Mouse (Mus musculus) forelimb bud, embryonic 11.5 days (tissue): ENCODE measurements around the gene Bub3.

Source experiments
- DNase-seq: peaks from one replicate; pipeline ENCODE4 v3.0.0-alpha.2; 2012; ENCODE audit warnings: low read depth, low spot score

Bub3 gene

GRCm38 (mm10) chr7:131559986-131560696 is at the start of gene Bub3:
TSS of gene Bub3 (plus strand) at chr7:131560222.
- DNase-seq = peak; percentile 93

DNA sequence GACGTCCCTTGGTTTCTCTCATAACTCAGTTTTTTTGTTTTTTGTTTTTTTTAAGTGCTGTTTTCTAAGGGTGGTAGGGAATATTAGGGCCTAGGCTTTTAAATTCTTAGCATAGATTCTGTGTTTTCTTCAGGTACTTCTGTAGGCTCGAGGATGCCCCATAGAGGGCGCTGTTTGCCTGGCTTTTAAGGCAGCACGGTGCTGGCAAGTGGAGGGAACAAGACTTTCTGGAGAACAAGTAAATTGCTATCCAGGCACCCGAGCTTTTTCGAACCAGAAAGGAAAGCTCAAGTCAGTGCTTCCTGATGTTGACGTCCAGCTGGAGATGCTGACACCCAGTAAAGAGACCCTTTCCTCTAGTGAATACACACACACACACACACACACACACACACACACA is 20.0 kb upstream of the Bub3 start:
- DNase-seq = peak; percentile 89

DNA sequence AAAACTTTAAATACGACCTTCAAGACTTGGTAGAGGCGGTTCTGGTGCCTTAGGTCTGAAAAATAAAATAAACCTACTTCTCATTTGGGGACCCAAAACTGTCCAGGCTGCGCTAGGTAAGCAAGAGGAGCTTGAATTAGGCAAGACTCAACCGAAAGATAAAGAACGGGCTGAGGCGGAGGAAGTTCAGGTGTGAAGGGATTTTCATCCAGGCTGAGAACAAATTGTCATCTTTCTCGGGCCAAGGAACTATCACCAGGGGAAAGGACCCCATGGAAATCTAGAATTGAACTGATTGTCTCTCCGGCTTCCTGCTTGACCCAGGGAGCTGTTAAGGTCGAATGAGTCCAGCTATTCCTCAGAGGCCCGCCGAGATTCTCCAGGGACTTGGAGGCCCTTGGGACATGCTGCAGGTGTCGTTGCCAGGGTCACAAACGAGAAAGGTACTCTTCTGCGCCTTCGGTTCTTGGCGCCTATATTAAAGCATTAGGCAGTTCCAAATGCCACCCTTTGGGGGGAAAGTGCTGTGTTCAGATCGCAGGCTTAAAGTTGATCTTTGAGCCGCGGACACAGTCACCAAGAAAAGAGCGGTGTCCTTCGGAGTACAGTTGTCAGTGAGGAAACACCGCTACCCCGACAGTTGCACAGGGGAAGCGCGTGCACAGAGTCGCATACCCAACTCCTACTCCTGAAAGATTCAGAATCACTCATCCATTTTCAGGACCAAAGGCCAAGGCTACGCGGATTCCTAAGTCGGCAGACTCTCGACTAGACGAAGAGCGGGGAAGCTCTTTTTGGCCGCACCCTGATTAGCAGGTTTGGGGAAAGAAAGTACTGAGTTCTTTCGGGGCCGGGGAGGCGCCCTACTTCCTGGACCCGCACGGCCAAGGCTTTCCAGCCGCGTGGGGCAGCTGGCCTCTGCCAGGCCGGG is 18.6 kb upstream of the Bub3 start:
- DNase-seq = no peak

GRCm38 (mm10) chr7:131542115-131542871 is 17.7 kb upstream of the Bub3 start, which contains the start of gene Hmx3:
TSS of gene Hmx3 (plus strand) at chr7:131542867.
- no peak for DNase-seq

DNA sequence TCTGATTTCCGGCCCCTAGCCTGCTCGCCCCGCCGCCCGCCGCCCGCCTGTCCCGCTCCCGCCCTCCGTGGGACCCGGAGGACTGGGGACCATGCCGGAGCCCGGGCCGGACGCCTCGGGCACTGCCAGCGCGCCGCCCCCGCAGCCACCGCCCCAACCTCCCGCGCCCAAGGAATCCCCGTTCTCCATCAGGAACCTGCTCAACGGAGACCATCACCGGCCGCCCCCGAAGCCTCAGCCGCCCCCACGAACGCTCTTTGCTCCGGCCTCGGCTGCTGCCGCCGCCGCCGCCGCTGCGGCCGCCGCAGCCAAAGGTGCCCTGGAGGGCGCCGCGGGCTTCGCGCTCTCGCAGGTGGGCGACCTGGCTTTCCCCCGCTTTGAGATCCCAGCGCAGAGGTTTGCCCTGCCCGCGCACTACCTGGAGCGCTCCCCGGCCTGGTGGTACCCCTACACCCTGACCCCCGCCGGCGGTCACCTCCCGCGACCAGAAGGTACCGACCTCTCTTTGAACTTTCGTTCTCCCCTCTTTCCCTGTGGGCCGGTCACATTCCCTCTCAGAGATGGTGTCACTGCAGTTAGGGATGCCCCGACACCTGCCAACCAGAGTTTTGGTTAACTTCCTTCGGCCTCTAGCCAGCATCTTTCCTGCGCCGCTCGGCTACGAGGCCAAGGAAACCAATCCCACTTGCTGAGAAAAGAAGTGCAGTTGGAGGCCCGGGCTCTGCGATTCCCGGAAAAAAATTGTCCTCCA is 17.0 kb upstream of the Bub3 start:
- DNase-seq = no peak

GRCm38 (mm10) chr7:131543623-131544481 is 16.2 kb upstream of the Bub3 start:
- no peak for DNase-seq

DNA sequence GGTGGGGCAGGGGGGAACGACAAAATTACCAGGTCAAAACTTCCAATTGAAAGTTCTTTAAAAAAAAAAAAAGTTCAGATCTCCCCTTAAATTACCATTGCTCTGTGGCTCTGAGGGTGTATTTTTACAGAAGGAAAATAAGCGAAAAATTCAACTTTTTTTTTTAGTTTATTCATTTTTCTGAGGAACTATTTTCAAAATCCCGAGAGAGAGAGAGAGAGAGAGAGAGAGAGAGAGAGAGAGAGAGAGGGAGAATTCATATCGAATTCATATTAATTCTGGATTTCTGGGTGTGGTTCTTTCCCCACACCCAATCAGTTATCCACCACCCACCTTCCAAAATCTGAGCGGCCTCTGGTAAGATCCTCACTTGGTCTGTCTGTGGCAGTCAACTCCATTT is 15.2 kb upstream of the Bub3 start:
- no peak for DNase-seq

DNA sequence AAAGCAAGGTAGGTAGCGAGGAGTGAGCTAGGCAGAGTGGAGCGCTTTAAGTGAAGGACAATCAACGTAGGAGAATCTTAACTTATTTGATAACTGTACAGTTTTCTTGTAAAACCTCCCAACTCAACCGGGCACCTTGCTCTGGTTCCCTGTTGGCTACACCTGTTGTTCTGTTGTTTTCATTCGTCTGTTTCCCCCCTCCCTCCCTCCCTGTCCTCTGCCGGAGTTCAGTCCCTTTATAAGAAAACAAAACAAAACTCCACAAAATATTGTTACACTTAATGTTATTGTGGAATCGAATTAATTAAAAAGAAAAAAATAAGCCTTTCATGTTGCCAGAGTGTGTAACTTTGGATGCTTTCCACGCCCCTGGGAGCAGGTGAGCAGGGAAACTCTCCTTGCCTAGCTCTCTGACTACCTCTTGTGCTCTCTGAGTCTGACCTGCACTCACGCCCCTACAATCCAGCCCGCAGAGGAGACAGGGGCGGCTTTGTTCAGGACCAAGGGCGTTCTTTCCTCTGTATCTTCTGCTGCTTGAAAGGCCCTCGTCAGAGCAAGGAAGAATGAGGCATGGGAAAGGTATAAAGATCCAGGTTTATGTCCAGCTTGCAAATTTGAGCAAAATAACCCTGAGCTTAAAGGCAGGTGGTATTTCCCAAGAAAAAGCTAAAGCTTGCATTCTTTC is 14.2 kb upstream of the Bub3 start:
- no peak for DNase-seq

DNA sequence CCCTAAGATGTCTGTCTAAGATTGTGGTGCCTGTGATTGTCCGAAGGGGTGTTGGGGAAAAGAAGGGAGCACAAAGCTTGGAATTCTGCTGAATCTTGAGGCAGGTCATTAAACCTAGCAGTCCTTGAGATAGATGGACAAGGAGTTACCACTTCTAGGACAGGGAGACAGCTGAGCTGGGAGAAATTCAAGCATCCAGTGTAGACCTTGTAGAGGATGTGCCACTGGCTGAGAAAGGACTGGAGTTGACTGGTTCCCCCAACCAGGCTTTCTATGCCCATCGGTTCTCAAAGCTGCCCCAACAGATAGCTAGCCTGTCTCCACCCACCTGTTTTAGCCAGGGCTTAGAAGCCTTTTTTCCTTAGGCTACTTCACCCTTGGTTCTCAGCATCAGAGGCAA is 13.6 kb upstream of the Bub3 start:
- DNase-seq = no peak

DNA sequence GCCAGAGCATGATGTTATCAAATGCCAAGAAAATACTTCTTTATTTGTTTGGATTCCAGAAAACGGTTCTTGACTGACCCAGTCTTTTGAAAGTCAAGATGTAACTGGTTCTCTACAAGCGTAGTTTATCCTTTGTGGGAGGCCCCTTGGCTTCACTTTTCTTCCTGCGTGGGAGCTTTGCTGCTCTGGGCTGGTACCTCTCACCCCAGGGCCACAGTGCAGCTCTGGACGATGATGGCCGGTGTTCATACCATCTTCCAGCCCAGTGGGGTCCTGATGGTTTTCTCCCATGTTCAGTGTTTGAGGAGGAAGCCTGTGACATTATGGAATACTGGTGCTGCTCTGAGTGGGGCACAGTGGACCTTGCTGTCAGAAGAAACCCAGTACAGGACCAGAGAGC is 12.5 kb upstream of the Bub3 start:
- DNase-seq = no peak

- no peak for DNase-seq
Measured at GRCm38 (mm10) chr7:131548473-131548872, 11.5 kb upstream of the Bub3 start, which contains the start of gene Hmx2. TSS of gene Hmx2 (plus strand) at chr7:131548773.

GRCm38 (mm10) chr7:131551471-131551870 is 8.6 kb upstream of the Bub3 start:
- DNase-seq = no peak

DNA sequence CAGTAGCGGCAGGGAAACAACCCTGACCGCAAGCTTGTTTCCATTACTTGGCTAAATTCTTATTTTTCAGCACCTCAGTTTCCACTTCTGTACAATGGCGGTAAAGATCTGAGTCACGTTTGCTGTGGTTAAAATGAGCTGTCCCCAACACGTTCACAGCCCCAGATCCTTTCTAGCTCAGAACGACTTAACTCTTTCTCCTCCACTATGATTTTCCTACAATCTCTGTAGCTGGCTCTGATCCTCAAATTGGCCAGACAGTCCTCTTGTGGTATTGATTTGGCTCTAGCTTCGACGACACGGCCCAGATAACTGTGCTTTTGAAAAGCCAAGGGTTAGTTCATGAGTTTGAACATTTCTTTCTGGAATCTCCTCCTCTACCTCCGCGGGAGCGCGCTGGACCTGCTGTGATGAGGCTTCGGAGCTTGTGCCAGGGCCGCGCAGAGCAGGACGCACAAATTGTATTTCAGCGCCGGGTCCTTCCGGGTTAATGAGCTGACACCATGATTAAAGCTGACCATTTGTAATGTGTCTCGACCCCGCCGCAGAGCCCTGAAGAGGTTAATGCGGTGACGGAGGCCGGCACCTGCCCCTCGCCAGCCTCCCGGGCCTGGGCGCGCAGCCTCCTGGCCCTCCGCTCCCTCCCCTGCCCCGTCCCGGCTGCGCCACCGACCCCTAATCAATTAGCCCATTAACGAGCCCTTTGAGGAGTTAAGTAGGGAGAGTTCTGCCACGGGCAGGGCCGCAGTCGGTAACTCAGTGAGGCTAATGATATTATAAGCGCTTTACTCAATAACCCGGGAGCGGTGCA is 7.9 kb upstream of the Bub3 start:
- no peak for DNase-seq

GRCm38 (mm10) chr7:131552781-131553180 is 7.2 kb upstream of the Bub3 start:
- DNase-seq = no peak

DNA sequence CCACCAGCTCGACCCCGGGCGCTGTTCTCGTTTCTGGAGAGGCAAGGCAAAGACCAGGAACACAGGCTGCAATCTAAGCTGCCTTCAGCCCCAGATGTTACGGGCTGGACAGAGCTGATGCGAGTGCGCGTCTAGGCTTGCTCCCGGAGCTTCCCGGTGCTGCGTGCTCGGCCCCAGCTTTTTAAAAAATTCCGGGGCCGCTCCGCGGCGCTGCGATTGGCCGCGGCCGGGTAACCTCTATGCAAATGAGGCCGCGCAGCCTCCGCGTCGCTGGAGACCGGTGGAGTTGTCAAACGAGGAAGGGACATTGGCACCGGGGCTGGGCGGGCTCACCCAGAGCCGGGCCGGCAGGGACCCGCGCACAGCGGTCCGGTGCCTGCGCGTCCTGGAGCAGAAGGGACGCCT is 6.2 kb upstream of the Bub3 start:
- DNase-seq = no peak

- no peak for DNase-seq
Measured at GRCm38 (mm10) chr7:131554341-131555180, 5.5 kb upstream of the Bub3 start.

GRCm38 (mm10) chr7:131555301-131556081 is 4.5 kb upstream of the Bub3 start:
- no peak for DNase-seq
